Mouse (Mus musculus): ENCODE data around the gene Nop58. TPM values are rescaled to one million over a fixed set of nuclear protein-coding genes. Genes with fewer than 3 reads are reported as not detected.

The Nop58 gene
- total RNA-seq, 2 experiments from 2014 or later: 36.6 to 280 TPM

Other genes with a start within 250 kb of the Nop58 start
- 4.7 and 5.9 TPM in 2 replicates for gene Fzd7, start 202.5 kb upstream of the Nop58 start, total RNA-seq (2015)
- gene Fzd7, start 202.5 kb upstream of the Nop58 start, total RNA-seq (2017): 3.2 and 3.9 TPM in 2 replicates
- gene Gm973, start 168.7 kb upstream of the Nop58 start, total RNA-seq (2015): 0.47 and 2.9 TPM in 2 replicates
- 2.8 and 9.0 TPM in 2 replicates for gene Gm973, start 168.7 kb upstream of the Nop58 start, total RNA-seq (2017)
- gene Sumo1, start 14.1 kb upstream of the Nop58 start, total RNA-seq (2015): 209 and 219 TPM in 2 replicates
- gene Sumo1, start 14.1 kb upstream of the Nop58 start, total RNA-seq (2017): 145 TPM in 2 replicates
- gene Bmpr2, start 78.4 kb downstream of the Nop58 start, total RNA-seq (2015): 45.0 and 49.3 TPM in 2 replicates
- 23.0 and 26.1 TPM in 2 replicates for gene Bmpr2, start 78.4 kb downstream of the Nop58 start, total RNA-seq (2017)
- 40.4 and 43.9 TPM in 2 replicates for gene Fam117b, start 228.0 kb downstream of the Nop58 start, total RNA-seq (2015)
- 40.7 and 48.4 TPM in 2 replicates for gene Fam117b, start 228.0 kb downstream of the Nop58 start, total RNA-seq (2017)